Mouse (Mus musculus) cerebellum, adult 11 months (tissue): ENCODE results near the gene Ociad2.
"Not testable (repeated sequence)": the region's sequence is repeated elsewhere in the genome, so short reads cannot be mapped to it uniquely, and the experiment has no call there.

Experiments
- DNase-seq: peaks from one replicate; pipeline ENCODE4 v3.0.0; 2022

The Ociad2 gene

DNA sequence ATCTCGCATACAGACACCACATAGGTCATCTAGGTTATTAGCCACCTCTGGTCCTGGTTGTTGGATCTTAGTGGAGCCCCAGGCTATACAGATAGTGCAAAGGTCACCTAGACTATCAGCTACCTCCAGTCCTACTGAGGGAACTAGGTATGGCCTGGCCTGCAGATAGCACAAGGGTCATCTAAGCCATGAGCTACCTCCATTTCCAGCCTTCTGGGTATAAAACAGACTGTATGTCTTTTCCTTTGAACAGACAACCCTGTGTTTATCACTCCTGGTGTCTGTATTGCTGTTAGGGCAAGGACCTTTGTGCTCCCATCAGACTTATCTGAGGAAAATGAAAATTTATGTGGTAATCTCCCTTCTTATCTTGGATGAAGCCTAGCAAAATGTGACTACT is 11.0 kb upstream of the Ociad2 start:
- no peak for DNase-seq

DNA sequence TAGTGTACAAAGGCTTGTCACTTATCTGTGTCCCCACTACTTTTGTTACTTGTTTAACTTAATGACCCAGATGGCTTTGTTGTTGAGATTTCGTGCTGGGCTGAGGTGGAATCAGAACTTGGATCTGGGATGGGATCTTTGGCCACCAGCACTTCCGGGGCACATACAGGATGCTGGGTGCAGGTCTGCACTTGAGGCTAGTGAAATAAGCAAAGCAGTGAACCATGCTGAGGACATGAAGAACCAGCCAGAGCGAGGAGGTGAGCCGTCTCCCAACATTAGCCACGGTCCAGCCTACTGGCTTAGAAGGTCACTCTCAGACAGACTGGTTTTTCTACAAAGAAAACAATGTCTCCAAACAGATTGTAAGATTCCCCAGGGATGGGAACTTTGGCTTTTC is 8.7 kb upstream of the Ociad2 start:
- no peak for DNase-seq

DNA sequence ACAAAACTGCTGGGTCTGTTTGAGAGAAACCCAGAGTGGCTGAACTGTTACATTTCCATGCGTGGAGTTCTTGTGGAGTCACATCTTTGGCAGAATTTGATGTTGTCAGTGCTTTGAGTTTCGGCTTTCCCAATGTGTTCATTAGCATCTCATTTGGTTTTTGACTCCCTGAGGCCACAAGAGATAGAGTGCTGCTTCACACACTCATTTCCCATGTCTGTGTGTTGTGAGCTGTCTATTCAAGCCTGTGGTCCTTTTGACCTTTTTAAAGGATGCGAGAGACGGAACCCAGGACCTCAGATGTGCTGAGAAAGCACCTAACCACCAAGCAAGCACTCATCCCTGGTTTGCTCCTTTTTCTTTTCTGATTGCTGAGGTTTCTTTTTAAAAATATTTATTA is 4.4 kb upstream of the Ociad2 start:
- DNase-seq: no peak

DNA sequence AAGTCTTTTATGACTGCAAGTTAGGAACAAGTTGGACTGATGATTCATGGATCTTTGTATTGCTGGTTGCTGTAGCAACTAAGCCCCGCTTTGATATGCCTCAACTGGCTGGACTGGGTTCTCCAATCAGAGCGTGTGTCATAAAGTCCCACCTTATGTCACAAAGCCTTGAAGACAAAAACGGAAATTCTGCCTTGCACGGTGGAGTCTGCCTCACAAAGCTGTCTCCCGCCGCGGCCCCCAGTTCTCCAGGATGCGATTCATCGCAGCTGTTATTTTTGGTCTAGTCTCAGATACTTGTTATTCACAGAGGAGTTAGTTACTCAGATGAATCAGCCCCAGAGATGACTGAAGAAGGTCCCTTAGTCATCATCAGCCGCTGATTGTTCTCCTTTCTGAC is 3.5 kb upstream of the Ociad2 start:
- DNase-seq: no peak

DNA sequence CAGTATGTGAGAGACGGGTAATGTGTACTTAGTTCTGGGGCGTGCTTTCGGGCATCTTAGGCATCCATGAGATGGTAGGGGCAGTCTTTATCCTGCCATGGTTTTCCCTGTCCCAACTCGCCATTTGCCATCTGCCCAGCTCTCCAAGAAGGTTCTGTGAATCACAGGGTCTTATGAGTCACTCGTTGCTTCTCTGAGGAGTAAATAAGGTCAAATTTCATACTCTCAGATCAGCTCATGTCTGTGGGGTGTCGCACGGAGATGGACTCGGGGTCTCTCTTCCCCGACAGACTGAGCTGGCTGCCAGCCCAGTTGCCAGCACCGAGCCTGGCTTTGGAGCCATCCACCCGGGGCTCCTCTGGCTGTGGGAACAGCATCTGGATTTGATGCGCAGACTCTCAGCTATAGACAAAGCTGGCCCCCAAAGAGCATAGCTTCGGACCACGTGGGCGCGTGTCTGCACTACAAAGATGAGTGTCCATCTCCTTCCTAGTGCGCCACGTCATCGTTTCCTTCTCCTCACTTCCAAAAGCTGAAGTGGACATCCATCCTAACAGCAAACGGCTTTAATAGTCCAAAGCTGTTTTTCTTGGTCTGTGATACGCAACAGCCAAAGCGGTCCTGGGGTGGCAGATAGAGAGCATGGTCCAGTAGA is 2.0 kb upstream of the Ociad2 start:
- DNase-seq: no peak

DNA sequence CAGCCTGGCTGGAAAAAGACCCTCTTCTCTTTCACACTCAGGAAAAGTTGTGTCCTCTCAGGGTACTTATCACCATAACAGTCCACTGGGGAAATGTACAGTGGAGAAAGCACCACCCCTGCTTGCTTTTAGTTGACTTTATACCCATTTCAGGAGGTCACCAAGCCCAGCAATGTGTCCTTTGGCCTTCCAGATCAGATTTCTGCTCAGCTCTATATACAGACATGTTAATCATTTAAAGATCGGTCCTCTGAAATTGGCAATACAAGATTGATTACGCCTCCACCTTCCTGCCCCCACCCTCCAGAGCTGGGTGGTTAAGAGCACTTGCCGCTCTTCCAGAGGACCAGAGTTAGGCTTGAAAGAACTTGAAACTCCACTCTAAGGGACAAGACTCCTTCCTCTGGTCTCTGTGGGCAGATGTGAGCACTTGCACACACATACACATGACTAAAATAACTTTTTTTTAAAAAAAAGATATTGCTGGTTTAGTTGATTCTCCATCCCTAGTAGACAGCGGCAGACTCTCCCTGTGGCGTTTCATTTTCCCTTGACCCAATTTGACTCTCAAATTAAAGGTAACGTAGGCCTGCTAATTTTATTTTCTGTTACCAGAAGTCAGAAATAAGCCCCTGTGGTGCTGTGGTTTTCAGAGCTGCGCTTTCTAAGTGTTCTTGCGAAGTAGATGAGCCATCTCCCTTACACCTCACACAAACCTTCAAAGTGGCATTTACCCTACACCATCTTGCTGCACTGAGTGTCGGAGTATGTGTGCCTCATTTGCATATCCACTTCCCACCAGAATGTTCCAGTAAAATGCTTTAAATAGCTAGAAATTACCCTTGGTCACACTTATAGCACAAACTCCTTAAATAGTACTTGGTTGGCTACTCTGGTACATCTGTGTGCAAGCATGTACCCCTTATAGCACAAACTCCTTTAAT is 777 bp downstream of the Ociad2 start:
- DNase-seq: no peak

DNA sequence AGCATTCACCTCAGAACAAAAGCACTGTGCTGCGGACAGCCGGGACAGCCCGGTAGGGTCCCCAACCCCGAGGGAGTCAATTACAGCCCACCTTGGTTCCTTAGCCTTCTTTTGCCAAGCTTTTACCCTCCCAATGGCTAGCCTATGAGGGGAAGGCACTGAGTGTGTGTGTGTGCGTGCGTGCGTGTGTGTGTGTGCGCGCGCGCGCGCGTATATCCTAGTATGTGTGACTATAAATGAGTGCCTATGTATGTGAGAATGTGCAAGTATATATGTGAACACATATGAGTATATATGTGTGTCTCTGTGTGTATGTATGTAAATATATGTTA is 2.0 kb downstream of the Ociad2 start:
- no peak for DNase-seq

DNA sequence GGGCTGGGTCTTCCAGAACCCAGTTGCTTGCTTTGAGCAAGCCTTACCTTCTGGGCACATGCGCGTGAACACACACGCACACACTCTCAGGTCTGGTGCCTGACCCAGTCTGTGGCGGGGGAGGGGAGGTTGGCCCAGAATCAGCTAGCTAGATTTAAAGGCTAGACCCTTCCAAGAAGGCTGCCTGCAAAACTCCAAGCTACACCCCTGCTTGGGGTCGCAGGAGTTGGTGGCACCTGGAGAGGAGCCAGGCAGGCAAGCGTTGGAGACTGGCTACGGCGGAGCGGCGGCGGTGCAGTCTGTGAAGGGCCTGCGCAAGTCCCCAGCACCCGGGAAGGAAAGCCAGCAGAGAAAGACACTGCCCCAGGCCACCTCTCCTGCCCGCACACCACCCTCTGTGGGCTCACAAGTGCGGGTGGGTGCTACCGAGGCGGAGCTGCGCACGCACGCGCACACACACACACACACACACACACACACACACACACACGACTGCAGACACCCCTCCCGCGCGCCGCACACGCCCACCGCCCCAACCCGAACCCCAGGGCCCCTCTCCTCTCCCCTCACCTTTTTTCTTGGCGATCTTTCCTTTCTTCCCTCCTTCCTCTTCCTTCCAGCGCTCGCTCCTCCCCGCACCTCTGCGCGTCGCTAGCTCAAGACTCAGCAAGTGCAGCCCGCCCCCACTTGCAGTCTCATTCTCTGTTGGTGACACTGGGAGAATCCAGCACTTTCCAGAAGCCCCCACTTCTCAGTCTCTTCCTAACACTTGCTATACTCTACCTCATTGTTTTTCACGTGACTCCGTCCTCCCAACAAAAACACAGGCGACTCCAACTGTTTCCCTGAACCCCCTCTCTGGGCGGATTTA is 2.6 kb downstream of the Ociad2 start:
- peak; percentile 16 for DNase-seq

DNA sequence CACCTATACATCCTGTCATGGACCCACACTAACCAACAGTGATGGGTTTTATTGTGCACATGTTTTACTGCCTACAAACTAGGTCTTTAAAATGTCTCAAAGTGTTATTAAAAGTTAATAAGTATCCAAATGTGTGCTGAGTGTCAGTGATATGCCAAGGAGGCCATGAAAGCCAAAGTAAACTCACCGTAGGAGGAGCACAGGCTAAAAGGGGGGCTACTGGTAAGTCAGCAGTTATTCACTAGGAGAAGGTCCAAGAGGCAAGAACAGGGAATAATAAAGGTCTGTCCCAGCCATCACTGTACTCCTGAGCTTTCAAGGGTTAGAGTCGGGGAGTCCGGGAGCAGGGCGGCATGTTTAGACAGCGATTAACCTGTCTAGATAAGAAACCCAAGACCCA is 4.4 kb downstream of the Ociad2 start:
- DNase-seq: no peak

DNA sequence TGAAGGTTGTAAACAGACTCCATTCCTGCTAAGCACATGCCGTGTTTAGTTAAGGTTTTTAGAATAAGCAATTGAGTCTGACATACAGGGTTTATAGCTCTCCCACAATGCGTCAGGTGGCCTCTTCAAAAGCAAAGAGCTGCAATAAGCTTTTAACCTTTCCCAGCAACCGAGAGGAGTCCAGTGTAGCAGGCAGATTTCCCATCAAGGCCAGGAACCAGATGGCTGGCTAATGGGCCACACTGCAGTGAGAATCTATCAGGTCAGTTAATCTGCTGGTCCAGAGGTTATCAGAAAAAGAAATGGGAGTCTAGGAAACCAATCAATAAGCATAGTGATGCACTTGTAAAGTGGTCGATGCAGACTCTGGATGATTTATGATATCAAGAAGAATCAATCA is 9.8 kb downstream of the Ociad2 start:
- no peak for DNase-seq

DNA sequence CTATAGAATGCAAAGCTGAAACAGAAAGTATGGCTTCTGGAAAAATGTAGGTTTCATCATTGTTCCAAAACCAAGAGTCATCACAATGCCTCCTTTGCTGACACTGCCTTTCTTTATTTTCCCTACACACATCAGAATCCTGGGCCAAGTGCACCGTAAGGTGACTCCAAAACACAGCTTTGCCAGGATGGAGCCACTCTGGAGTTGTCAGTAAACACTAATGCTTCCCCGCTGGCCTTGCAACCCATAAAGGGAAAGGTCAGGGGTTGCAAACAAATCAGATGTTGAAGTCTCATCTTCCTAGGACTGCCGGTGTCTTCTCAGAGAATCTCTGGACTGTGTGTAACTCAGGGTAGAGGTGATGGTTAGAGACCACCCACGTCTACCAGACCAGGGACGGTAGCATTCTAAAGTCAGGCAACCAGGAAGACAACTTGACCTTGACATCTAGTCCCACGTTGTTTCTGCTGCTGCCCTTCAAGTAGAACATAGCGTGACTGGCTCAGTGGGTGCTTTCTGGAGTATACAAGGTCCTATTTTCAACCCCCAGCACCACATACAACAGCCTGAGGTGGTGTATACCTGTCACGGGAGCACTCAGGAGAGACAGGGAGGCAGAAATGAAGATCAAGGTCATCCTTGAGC is 16.2 kb downstream of the Ociad2 start:
- no peak for DNase-seq

DNA sequence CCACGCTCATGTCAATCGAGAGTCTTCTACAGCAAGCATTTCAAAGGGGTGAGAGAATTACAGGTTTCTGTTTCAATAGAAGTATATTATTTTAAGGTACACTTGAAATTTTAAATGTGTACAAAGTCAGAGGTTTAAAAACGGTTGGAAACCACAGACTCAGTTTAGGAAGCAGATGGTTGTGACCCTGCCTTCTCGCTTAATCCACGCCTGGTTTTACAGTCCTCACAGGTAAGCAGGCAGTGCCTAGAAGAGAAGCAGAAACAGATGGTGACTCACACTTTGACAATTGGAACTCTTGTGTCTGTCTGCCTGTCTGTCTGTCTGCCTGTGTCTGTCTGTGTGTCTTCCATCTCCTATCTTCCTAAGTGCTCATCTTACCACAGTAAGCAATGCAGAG is 17.2 kb downstream of the Ociad2 start:
- DNase-seq: no peak

DNA sequence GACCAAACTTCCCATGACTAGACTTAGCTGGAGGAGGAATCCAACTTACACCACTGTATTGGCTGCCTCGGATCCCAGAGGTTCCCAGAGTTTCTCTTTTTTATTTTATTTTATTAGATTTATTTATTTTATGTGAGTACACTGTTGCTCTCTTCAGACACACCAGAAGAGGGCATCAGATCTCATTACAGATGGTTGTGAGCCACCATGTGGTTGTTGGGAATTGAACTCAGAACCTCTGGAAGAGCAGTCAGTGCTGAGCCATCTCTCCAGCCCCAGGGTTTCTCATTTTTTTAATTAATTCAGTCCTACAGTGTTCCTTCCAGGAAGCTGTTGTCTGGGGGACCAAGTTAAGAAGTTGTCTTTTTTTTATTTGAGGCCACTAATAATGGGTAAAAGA is 18.1 kb downstream of the Ociad2 start:
- not testable (repeated sequence) for DNase-seq

DNA sequence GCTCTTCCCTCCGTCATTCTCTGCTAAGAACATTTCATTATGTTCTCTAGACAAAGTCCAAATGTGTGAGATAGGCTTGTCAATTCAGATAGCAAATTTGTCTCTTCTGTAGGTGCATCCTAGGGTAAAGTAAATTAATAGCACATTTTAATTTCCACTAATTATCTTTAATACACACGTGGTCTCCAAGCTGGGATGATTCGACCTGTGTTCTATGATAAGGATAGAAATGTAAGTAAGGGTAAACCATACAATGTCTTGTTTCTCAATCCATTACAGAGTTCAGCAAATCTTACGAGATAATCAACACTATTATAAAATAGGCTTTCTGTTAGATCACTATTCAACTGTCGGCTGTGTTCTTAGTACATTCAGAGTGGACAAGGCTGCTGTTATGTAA is 21.5 kb downstream of the Ociad2 start:
- no peak for DNase-seq

DNA sequence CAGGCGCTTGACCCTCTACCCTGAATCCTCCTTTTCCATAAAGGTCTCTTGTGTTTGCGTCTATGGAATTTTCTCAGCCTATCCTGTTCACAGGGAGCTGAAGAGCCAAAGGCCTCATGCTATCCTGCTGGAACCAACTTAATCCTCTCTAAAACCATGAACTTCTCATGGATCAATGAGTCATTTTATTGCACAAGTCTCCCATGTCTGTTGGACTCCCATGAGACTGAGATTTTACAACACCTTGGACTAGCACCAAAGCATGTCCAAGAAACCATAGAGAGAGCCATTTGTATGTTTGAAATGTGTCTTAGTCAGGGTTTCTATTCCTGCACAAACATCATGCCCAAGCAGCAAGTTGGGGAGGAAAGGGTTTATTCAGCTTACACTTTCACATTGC is 26.2 kb downstream of the Ociad2 start:
- DNase-seq: no peak

DNA sequence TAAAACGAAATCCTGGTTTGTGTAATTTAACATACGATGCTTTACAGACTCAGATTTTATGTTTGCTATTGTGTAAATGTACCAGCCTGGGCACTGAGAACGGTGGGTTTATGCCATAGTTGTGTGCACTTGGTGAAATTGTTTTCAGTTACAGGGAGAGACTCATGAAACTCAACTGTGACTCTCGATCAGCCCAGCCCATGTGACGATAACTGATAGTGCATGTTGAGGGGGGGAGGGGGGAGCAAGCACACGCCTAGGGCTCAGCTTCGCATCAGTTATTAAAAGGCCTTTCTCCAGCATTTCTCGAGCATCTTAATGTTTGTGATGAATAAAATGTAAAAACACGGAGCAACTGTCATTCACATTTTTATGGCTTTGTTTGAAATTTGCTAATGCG is 27.2 kb downstream of the Ociad2 start:
- DNase-seq: no peak

DNA sequence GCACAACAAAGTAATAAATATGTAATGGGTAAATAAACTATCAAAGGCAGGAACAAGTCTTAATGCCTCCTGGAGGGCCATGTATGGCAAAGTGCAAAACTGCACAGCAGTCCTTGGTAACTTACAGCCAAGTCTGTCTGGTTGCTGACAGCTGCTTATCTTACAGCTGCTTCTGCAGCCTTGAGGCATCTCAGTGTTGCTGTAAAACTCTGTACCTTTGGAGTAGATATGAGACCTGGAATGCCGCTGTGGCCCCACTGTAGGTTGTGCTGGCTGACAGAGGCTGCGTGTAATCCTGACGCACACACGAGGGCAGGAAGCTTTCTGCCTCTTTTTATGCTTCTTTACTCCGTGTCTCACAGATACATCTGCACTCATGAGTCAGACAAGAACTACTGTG is 29.4 kb downstream of the Ociad2 start:
- no peak for DNase-seq

DNA sequence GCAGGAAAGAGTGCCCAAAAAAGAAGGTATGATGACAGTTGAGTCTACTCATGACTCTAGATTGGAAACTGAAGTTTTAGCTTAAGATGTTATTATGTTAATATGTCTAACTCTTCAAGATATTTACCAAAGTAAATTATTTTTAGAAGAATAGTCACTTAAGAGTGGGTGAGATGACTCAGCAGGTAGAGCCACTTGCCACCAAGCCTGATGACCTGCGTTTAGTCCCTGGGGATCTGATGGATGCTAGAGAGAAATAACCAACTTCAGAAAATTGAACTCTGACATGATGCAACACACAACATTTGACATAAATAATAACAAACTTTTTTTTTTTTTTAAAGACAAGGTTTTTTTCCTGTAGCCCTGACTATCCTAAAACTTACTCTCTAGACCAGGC is 30.4 kb downstream of the Ociad2 start:
- DNase-seq: no peak

DNA sequence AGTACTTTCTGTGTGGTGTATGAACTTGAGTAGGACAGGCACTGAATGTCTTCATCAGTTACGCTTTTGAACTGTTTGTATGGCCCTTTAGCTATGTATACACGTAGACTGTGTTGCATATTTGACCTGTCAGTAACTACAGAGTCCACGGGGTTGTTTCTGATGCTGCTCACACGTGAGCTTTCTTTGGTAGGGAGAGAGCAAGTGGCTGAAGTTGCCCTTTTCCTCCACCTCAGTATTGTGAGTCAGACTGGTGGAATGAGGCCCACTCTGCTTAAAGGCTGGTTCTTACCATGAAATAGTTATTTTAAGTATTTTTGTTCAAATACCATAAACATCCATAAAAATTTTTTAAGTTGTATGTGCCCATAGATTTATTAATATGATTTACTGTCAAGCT is 31.3 kb downstream of the Ociad2 start:
- DNase-seq: no peak

DNA sequence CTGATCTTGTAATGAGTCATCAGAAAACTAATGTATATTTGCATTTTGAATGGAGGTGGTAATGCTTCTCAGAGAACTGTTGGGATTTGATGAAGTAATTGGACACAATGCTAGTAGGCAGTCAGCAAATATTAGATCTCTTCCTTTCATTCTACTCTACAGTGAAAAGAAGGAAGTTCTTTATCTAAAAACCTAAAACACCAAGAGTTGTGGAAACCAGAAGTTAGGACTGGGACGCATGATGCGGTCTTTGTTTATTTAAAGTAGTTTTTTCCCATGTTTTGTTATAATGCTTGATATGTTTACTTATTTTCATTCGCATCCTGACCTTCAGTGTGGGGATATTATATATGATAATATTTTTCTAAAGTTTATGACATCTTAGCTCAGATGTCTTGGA is 33.5 kb downstream of the Ociad2 start:
- DNase-seq: no peak

DNA sequence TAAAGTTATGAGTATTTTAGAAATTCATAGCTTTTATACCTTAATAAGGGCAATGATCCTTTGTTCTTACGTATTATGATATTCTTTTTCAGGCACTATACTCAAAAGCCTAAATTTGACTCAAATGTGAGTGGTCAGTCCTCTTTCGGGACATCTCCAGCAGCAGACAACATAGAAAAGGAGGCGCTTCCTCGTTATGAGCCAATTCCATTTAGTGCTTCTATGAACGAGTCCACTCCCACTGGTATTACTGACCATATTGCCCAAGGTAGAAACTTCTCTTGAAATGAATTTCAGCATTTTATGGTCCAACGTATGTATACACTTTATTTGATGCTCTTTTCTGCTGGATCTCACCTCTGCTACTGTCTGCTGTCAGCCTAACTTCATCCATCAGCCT is 34.3 kb downstream of the Ociad2 start:
- no peak for DNase-seq

DNA sequence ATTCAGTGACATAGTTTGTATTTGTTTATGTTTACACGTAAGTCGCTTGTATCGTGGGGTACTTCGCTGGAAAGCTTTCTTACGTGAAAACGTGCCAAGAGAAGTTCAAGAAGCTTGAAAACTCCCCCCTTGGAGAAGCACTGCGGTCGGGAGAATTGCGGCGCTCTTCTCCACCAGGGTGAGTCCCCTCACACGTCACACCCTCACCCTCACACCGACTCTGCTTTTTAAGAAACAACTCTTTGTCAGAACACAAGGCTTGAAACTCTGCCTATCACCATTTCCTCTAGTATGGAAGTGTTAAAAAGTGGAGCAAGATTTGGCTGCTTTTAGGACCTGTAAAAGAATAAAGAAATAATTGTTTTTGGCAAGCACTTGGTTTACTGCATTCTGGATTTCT is 36.3 kb downstream of the Ociad2 start:
- DNase-seq: no peak

DNA sequence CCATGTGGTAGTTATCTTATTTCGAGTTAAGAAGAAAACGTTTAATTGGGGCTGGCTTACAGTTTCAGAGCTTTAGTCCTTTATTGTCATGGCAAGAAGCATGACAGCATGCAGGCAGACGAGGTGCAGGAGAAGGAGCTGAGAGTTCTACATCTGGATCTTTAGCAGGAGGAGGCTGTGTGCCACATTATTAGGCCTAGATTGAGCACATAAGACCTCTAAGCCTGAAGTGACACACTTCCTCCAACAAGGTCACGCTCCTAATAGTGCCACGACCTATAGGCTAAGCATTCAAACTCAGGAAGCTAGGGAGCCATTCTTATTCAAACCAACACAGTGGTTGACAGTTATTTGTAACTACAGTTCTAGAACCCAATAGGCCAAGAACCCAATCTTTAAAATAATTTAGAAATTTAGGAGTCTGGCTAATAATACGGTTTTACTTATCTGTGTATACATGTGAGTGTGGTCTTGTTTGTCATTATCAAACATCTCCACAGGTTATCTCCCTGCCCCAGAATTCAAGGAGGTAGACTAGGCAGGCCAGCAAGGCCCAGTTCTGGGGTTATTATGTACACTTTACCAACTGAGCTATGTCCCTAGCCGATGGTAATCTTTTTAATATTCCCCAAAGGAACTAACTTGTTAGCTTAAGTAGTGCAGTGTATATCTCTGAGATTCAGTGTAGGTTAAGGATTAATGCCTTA is 39.1 kb downstream of the Ociad2 start:
- no peak for DNase-seq
